Mouse (Mus musculus) embryonic stem cell, embryonic (primary cell): ENCODE measurements around the gene Gm28053.

Experiments
- CTCF ChIA-PET, 4 experiments: fragments of 300-600 bp in 2 of 4; fragments of 350-600 bp in 2 of 4; sonication (Branson Sonifier 250); formaldehyde crosslinking; loops; one replicate each; lab custom pipeline; 2022; ENCODE audit warnings: inconsistent platforms in 2 of 4; lab: Charles Lee
- POLR2A ChIA-PET, 4 experiments: fragments of 300-600 bp in 2 of 4; fragments of 350-600 bp in 2 of 4; sonication (Branson Sonifier 250); formaldehyde crosslinking; loops; one replicate each; lab custom pipeline; 2022; ENCODE audit warnings: antibody characterized with exemption in 4 of 4, inconsistent platforms in 1 of 4; lab: Charles Lee

Gm28053 gene

GRCm38 (mm10) chr6:48725476-48725875 is 7.1 kb downstream of the Gm28053 start:
- POLR2A ChIA-PET: interaction anchor here in 2 of 4 experiments (0.6 to 0.8 kb wide), 3 partner anchors 16 to 1678 kb away, joined by 3 to 12 read pairs (median 6); no protein-coding TSS in a partner anchor
- CTCF ChIA-PET: no interaction called here

- ChIA-PET POLR2A (no interaction called here), CTCF (no interaction called here)
Observed at GRCm38 (mm10) chr6:48727761-48728160, 9.4 kb downstream of the Gm28053 start.

- ChIA-PET CTCF (interaction anchor here in 1 of 4 experiments (1.3 to 2.9 kb wide), 2 partner anchors 9 to 14 kb away, joined by 3 to 10 read pairs; partner anchors contain the start of gene Gimap5), POLR2A (interaction anchor here in 1 of 4 experiments (1.3 kb wide), 1 partner anchor 8 kb away, joined by 4 read pairs; no protein-coding TSS in a partner anchor)
Observed at GRCm38 (mm10) chr6:48732864-48733304, 14.5 kb downstream of the Gm28053 start.

- CTCF ChIA-PET: interaction anchor here in 3 of 4 experiments (0.9 to 2.9 kb wide), 3 partner anchors 13 to 81 kb away, joined by 3 to 10 read pairs (median 4); partner anchors contain the start of gene Gimap5 (in 1 of the 3)
Observed at GRCm38 (mm10) chr6:48733660-48734059, 15.3 kb downstream of the Gm28053 start.

GRCm38 (mm10) chr6:48737053-48737452 is 18.6 kb downstream of the Gm28053 start:
- CTCF ChIA-PET: interaction anchor here in 3 of 4 experiments (0.5 to 1.7 kb wide), 3 partner anchors 9 to 190 kb away, joined by 3 to 5 read pairs (median 3); partner anchors contain the start of genes Gimap3 (in 1 of the 3) and Gimap5 (in 1 of the 3)
- POLR2A ChIA-PET: no interaction called here

More at GRCm38 (mm10) chr6:48733660-48734059, 15.3 kb downstream of the Gm28053 start:
- POLR2A ChIA-PET: no interaction called here

- ChIA-PET CTCF (interaction anchor here in 1 of 4 experiments (1.1 kb wide), 1 partner anchor 9 kb away, joined by 3 read pairs; the partner anchor contains the start of gene Gimap5), POLR2A (no interaction called here)
Observed at GRCm38 (mm10) chr6:48737688-48738087, 19.3 kb downstream of the Gm28053 start.

- POLR2A ChIA-PET: interaction anchor here in 1 of 4 experiments (0.6 kb wide), 1 partner anchor 121 kb away, joined by 3 read pairs; no protein-coding TSS in a partner anchor
- CTCF ChIA-PET: interaction anchor here in 1 of 4 experiments (0.6 kb wide), 2 partner anchors 117 to 184 kb away, joined by 5 to 15 read pairs; no protein-coding TSS in a partner anchor
Observed at GRCm38 (mm10) chr6:48738961-48739779, 20.8 kb downstream of the Gm28053 start, which contains the start of gene Gimap1. Gimap1 (plus strand) TSS chr6:48739054.

- ChIA-PET POLR2A (interaction anchor here in 1 of 4 experiments (0.6 kb wide), 1 partner anchor 121 kb away, joined by 3 read pairs; no protein-coding TSS in a partner anchor), CTCF (interaction anchor here in 1 of 4 experiments (0.6 kb wide), 1 partner anchor 117 kb away, joined by 5 read pairs; no protein-coding TSS in a partner anchor)
Observed at GRCm38 (mm10) chr6:48739780-48740055, 21.3 kb downstream of the Gm28053 start.

GRCm38 (mm10) chr6:48740501-48741169 is 22.2 kb downstream of the Gm28053 start:
- POLR2A ChIA-PET: interaction anchor here in 3 of 4 experiments (0.6 to 1.4 kb wide), 6 partner anchors 8 to 627 kb away, joined by 3 to 4 read pairs (median 3); partner anchors contain the start of gene Fam221a (in 1 of the 3)
- CTCF ChIA-PET: interaction anchor here (0.5 to 1.7 kb wide), 5 partner anchors 74 to 301 kb away, joined by 3 to 8 read pairs (median 5); partner anchors contain the start of gene Gimap8 (in 1 of the 4)

- ChIA-PET CTCF (interaction anchor here (0.5 to 1.7 kb wide), 7 partner anchors 9 to 300 kb away, joined by 3 to 6 read pairs (median 5); partner anchors contain the start of gene Gimap8 (in 1 of the 4)), POLR2A (interaction anchor here in 3 of 4 experiments (0.6 to 1.4 kb wide), 8 partner anchors 9 to 626 kb away, joined by 3 to 4 read pairs (median 3); partner anchors contain the start of genes Fam221a (in 1 of the 3) and Gimap3 (in 1 of the 3))
Observed at GRCm38 (mm10) chr6:48741273-48741672, 22.9 kb downstream of the Gm28053 start.

- POLR2A ChIA-PET: interaction anchor here in 2 of 4 experiments (0.9 to 1.4 kb wide), 5 partner anchors 9 to 29 kb away, joined by 3 to 4 read pairs (median 3); partner anchors contain the start of gene Gimap3 (in 1 of the 2)
Observed at GRCm38 (mm10) chr6:48741711-48742206, 23.4 kb downstream of the Gm28053 start.

GRCm38 (mm10) chr6:48742422-48743351 is 24.3 kb downstream of the Gm28053 start:
- POLR2A ChIA-PET: interaction anchor here in 2 of 4 experiments (0.6 to 1.4 kb wide), 7 partner anchors 16 to 468 kb away, joined by 3 read pairs; partner anchors contain the start of gene Gimap3 (in 1 of the 2)
- CTCF ChIA-PET: interaction anchor here in 3 of 4 experiments (0.5 to 1.7 kb wide), 9 partner anchors 9 to 715 kb away, joined by 3 to 6 read pairs (median 4); partner anchors contain the start of genes Gimap3 (in 1 of the 3) and Gimap8 (in 1 of the 3)

More at GRCm38 (mm10) chr6:48741711-48742206, 23.4 kb downstream of the Gm28053 start:
- CTCF ChIA-PET: interaction anchor here (0.5 to 1.7 kb wide), 8 partner anchors 9 to 195 kb away, joined by 3 to 6 read pairs (median 4); partner anchors contain the start of genes Gimap3 (in 1 of the 4) and Gimap8 (in 1 of the 4)

GRCm38 (mm10) chr6:48745490-48745889 is 27.1 kb downstream of the Gm28053 start:
- POLR2A ChIA-PET: interaction anchor here in 2 of 4 experiments (0.7 to 1.0 kb wide), 4 partner anchors 17 to 164 kb away, joined by 3 to 4 read pairs (median 4); no protein-coding TSS in a partner anchor
- CTCF ChIA-PET: interaction anchor here (0.6 to 2.3 kb wide), 6 partner anchors 15 to 1304 kb away, joined by 3 to 10 read pairs (median 4); no protein-coding TSS in a partner anchor

- ChIA-PET CTCF (interaction anchor here (0.6 to 2.3 kb wide), 14 partner anchors 9 to 1304 kb away, joined by 3 to 10 read pairs (median 4); partner anchors contain the start of gene Gimap3 (in 1 of the 4)), POLR2A (interaction anchor here in 1 of 4 experiments (0.5 to 1.0 kb wide), 3 partner anchors 71 to 1424 kb away, joined by 4 to 6 read pairs (median 4); no protein-coding TSS in a partner anchor)
Observed at GRCm38 (mm10) chr6:48745959-48746889, 27.8 kb downstream of the Gm28053 start, which contains the start of gene Gimap5. Gimap5 (plus strand) TSS chr6:48746197.
